Mouse (Mus musculus): Measurements from ENCODE around the gene Hsdl1.

GRCm38 (mm10) chr8:119604398-119604803 lies 29.4 kb upstream of the Hsdl1 start:
- no peak for TF ChIP-seq CTCF (IDR thresholded peaks at IDR 0.05; ENCODE audit: low read depth, low read length)
- TF ChIP-seq POLR2A (IDR thresholded peaks at IDR 0.05; ENCODE audit: extremely low read depth, insufficient read depth, low read length), result no peak

Measured in liver, adult 2 months (tissue).